Mouse (Mus musculus) neural tube, embryonic 13.5 days (tissue): ENCODE measurements at regions not wholly inside any gene's neighbourhood (a gene's known extent, or its start where the extent isn't known, plus 50 kb on each side); places are given as distances from the start of the nearest gene placed in this dataset.

Source experiments
- ATAC-seq: fragments of 200-750 bp; cut with Nextera tagmentation; 2 replicates; pipeline ENCODE4 v1.8.0; 2017; ENCODE audit warnings: low read depth, mild to moderate bottlenecking, moderate TSS enrichment, moderate library complexity
- H3K27ac ChIP-seq: fragments of 300-500 bp; sonication (generic); replicated peaks from 2 replicates; pipeline ENCODE4 v1.5.1; 2015; ENCODE audit warnings: moderate library complexity, mild to moderate bottlenecking, inconsistent platforms
- H3K27me3 ChIP-seq: fragments of 300-500 bp; sonication (generic); 2 replicates; pipeline ENCODE4 v1.6.1; 2015; ENCODE audit warnings: mild to moderate bottlenecking, inconsistent platforms
- H3K36me3 ChIP-seq: fragments of 300-500 bp; sonication (generic); 2 replicates; pipeline ENCODE4 v1.6.1; 2015; ENCODE audit warnings: mild to moderate bottlenecking, inconsistent platforms
- H3K4me1 ChIP-seq: fragments of 300-500 bp; sonication (generic); replicated peaks from 2 replicates; pipeline ENCODE4 v1.6.1; 2015; ENCODE audit warnings: inconsistent platforms
- H3K4me2 ChIP-seq: fragments of 300-500 bp; sonication (generic); 2 replicates; pipeline ENCODE4 v1.6.1; 2015; ENCODE audit warnings: inconsistent platforms, mild to moderate bottlenecking, moderate library complexity
- H3K4me3 ChIP-seq: fragments of 300-500 bp; sonication (generic); 2 replicates; pipeline ENCODE4 v1.5.1; 2015; ENCODE audit warnings: mild to moderate bottlenecking, inconsistent platforms
- H3K9ac ChIP-seq: fragments of 300-500 bp; sonication (generic); 2 replicates; pipeline ENCODE4 v1.6.1; 2015; ENCODE audit warnings: moderate library complexity, mild to moderate bottlenecking, inconsistent platforms
- H3K9me3 ChIP-seq: fragments of 300-500 bp; sonication (generic); 2 replicates; pipeline ENCODE4 v1.6.1; 2016; ENCODE audit warnings: inconsistent platforms
- WGBS: fragments of 180-500 bp; shearing (Covaris S2); methylation state at CpG from one replicate; pipeline ENCODE4 v1.1.7; 2015; 5-methylcytosine and 5-hydroxymethylcytosine counted together

- H3K4me1 ChIP-seq, result no peaks in the 10 kb centered on the region
- no peak for ATAC-seq
- H3K27me3 ChIP-seq, result no peaks in the 10 kb centered on the region
- no peak overlapping the region for H3K27ac ChIP-seq
- H3K9me3 ChIP-seq, result no peaks in the 10 kb centered on the region
- no peak overlapping the region for H3K9ac ChIP-seq
- H3K4me2 ChIP-seq, result no peak overlapping the region
- no peaks in the 10 kb centered on the region for H3K36me3 ChIP-seq
- 86% methylated on average over 3 of the region's 3 CpGs for WGBS
- no peak overlapping the region for H3K4me3 ChIP-seq
Measured at GRCm38 (mm10) chr10:15248899-15249298, 530.9 kb upstream of the Gje1 start.

GRCm38 (mm10) chr10:15244376-15245262 lies 526.6 kb upstream of the Gje1 start:
- 73% methylated on average over 6 of the region's 6 CpGs for WGBS
- H3K9me3 ChIP-seq, result no peaks in the 10 kb centered on the region
- no peak overlapping the region for H3K4me2 ChIP-seq
- H3K4me1 ChIP-seq, result no peaks in the 10 kb centered on the region
- no peak overlapping the region for H3K9ac ChIP-seq
- no peaks in the 10 kb centered on the region for H3K36me3 ChIP-seq
- H3K4me3 ChIP-seq, result no peak overlapping the region
- H3K27ac ChIP-seq, result no peak overlapping the region
- no peaks in the 10 kb centered on the region for H3K27me3 ChIP-seq
- no peak for ATAC-seq

DNA sequence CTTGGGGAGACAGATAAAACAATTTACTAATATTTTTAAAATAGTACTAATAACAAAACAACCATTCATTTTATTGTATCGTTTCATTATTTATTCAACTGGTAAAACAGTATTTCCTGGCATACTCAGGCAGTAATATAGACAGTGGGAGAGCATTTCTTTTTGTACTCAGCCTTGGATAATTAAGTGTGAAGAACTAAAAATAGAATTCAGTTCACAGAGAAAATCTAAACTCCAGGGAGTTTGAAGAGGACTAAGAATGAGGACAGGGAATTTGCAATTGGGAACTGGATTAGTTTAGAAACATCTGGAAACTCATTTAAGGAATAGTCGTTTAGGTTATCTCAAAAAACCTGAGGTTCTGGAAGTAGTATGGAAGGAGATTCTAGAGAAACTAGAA lies 525.4 kb upstream of the Gje1 start:
- WGBS, result 84% methylated on average over 2 of the region's 2 CpGs
- no peaks in the 10 kb centered on the region for H3K27me3 ChIP-seq
- H3K4me2 ChIP-seq, result no peak overlapping the region
- no peak overlapping the region for H3K9ac ChIP-seq
- H3K4me1 ChIP-seq, result no peaks in the 10 kb centered on the region
- H3K36me3 ChIP-seq, result no peaks in the 10 kb centered on the region
- H3K4me3 ChIP-seq, result no peak overlapping the region
- H3K27ac ChIP-seq, result no peak overlapping the region
- no peaks in the 10 kb centered on the region for H3K9me3 ChIP-seq
- ATAC-seq, result no peak

DNA sequence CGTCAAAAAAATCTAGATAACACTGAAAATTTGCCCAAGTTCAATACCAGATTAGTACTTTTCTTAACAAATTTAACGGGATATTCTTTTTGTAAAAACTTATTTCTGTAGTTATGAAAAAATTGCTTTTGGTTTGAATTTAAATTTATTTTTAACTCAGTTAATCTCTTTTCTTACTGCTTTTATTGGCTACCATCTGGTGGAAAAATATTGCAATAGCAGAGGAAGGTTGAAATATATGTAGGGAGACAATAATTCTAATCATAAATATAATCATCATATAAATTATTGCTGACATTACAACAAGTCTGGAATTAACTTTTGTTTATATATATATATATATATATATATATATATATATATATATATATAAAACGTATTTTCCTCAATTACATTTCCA lies 500.9 kb upstream of the Gje1 start:
- Histone ChIP-seq H3K27me3 (no peaks in the 10 kb centered on the region), H3K4me1 (no peaks in the 10 kb centered on the region), H3K27ac (no peak overlapping the region), H3K9ac (no peak overlapping the region), H3K9me3 (no peaks in the 10 kb centered on the region), H3K4me2 (no peak overlapping the region), H3K36me3 (no peaks in the 10 kb centered on the region), H3K4me3 (no peak overlapping the region)
- 89% methylated on average over 3 of the region's 3 CpGs for whole genome bisulfite sequencing
- no peak for ATAC-seq

GRCm38 (mm10) chr10:15179585-15179984 lies 461.6 kb upstream of the Gje1 start:
- no peaks in the 10 kb centered on the region for H3K36me3 ChIP-seq
- 95% methylated on average over 6 of the region's 6 CpGs for WGBS
- no peaks in the 10 kb centered on the region for H3K4me1 ChIP-seq
- no peaks in the 10 kb centered on the region for H3K9me3 ChIP-seq
- no peak for ATAC-seq
- no peak overlapping the region for H3K4me2 ChIP-seq
- H3K9ac ChIP-seq, result no peak overlapping the region
- H3K27me3 ChIP-seq, result no peaks in the 10 kb centered on the region
- no peak overlapping the region for H3K27ac ChIP-seq
- H3K4me3 ChIP-seq, result no peak overlapping the region

DNA sequence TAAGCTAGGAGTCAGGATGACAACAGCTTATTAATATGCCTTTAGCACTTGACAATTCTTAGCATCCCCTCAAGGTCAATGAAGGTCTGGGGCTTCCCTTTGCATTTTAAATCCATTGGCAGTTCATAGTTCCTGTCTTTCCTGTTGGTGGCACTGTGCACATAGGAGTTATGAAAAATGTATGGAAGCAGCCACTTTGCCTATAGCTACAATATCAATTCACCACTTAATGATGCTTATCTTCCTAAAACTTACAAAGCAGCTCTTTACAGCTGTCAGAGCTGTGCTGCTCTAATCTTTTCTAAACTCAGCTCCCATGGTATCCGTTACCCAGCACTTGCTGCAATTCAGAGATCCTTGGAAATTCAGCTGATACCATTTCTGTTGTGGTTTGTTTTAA lies 456.4 kb upstream of the Gje1 start:
- Histone ChIP-seq H3K4me3 (no peak overlapping the region), H3K9me3 (no peaks in the 10 kb centered on the region), H3K36me3 (no peaks in the 10 kb centered on the region), H3K9ac (no peak overlapping the region), H3K27me3 (no peaks in the 10 kb centered on the region), H3K4me2 (no peak overlapping the region), H3K4me1 (no peaks in the 10 kb centered on the region), H3K27ac (no peak overlapping the region)
- no peak for ATAC-seq
- WGBS, result 73% methylated on average over 1 of the region's 1 CpGs

DNA sequence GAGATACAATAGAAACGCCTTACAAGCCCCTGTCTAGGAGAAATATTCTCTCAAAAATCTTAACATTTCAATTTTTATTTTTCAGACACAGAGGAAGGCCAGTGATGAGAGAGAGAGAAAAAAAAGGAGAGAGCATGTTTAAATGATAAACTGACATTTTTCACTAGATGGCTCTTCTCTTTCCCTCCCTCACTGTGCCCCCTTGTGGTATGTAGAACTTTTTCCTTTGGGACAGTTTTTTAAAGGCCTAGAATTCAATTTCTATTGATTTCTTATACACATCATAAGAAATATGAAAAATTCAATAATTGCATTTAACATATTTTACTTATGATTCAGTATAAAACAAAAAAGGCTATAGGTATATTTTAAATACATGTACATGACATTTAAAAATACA lies 454.5 kb upstream of the Gje1 start:
- H3K36me3 ChIP-seq, result no peaks in the 10 kb centered on the region
- no peaks in the 10 kb centered on the region for H3K4me1 ChIP-seq
- no peak overlapping the region for H3K4me3 ChIP-seq
- no peak overlapping the region for H3K9ac ChIP-seq
- no peak overlapping the region for H3K27ac ChIP-seq
- H3K4me2 ChIP-seq, result no peak overlapping the region
- 61% methylated on average over 1 of the region's 1 CpGs for WGBS
- H3K9me3 ChIP-seq, result no peaks in the 10 kb centered on the region
- ATAC-seq, result no peak
- no peaks in the 10 kb centered on the region for H3K27me3 ChIP-seq

DNA sequence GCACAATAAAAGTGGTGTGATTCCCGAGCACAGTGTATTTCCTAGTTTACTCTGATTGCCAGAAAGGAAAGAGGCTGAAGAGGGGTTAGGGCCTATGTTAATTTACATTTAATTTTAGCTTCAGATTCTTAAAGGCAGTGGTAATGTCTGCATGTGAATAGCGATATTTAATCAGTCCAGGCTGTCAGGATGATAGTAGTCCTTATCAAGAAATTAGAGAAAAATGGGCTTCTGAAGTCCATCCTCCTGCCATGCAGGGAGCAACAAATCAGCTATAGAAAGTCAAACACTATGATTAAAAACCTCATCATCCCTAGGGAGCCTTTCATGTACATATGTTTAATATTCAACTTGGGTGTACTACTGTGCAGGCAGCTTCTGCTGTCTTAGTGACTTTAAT lies 422.7 kb upstream of the Gje1 start:
- WGBS, result 68% methylated on average over 2 of the region's 2 CpGs
- no peak overlapping the region for H3K27ac ChIP-seq
- H3K36me3 ChIP-seq, result no peaks in the 10 kb centered on the region
- H3K4me3 ChIP-seq, result no peak overlapping the region
- H3K4me2 ChIP-seq, result no peak overlapping the region
- no peak for ATAC-seq
- no peaks in the 10 kb centered on the region for H3K27me3 ChIP-seq
- no peak overlapping the region for H3K9ac ChIP-seq
- H3K4me1 ChIP-seq, result no peaks in the 10 kb centered on the region
- no peaks in the 10 kb centered on the region for H3K9me3 ChIP-seq
